Mouse (Mus musculus): ENCODE measurements around the gene Ier5. TPM values are rescaled to one million over a fixed set of nuclear protein-coding genes. Genes with fewer than 3 reads are reported as not detected.

Gene Ier5
- total RNA-seq, 1 experiment from 2014 or later = 10.0 TPM

DNA sequence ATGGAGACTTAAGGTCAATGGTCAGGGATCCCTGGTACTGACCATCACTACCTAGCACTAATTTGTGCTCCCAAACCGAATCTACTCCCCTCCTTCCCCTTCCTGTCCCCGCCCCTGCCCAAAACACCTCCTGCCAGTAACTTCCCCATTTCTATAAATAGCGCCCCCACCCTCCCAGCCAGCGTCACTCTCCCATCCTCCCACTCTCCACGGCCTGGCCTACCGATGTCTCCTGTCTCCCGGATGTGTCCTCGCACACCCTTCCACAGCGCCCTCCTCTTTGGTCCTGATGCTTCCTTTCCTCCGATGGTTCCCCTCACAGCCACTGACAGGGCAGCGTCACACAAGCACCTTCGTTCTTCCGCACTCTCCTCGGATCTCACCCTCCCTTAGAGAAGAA lies 39.9 kb downstream of the Ier5 start:
- peak; percentile 83 for ATAC-seq (replicated peaks; ENCODE audit: low read depth, poor library complexity, severe bottlenecking)

DNA sequence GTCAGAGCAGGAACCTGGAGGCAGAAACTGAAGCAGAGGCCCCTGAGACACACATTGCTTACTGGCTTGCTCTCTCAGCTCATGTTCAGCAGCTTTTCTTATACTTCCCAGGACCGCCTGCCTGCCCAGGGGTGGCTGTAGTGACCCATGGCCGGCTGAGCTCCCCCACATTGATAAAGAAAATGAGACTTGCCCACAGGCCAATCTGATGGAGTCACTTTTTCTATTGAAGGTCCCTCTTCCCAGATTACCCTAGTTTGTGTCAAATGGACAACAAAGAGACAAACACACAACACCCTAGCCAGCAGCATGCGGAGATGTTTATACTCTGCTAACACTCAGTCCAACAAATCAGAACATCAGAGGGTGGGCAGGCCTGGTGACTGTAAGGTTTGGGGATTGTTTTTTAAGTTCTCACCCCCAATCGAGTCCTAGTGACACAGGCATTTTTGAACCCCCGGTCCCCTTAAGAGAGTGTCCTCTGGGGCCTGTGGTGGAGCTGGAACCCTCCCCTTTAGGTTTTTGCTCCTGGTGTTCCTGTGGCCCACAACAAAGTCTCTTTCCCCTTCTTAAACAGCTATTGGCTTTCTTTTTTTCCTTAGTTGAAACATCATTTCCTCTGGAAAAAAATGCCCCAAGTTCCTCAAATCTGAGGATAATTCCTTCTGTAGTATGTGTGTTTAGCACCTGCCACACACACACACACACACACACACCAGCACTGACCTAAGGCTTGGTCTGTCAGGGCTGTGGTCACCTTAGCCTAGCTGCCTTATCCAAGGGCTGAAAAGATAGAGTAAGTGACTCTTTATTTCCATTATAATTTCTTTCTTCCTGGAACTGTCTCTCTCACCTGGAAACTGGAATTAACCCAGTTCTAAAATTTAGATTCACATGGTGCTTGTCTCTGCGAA lies 41.1 kb downstream of the Ier5 start:
- ATAC-seq (replicated peaks; ENCODE audit: low read depth, poor library complexity, severe bottlenecking) = no peak

DNA sequence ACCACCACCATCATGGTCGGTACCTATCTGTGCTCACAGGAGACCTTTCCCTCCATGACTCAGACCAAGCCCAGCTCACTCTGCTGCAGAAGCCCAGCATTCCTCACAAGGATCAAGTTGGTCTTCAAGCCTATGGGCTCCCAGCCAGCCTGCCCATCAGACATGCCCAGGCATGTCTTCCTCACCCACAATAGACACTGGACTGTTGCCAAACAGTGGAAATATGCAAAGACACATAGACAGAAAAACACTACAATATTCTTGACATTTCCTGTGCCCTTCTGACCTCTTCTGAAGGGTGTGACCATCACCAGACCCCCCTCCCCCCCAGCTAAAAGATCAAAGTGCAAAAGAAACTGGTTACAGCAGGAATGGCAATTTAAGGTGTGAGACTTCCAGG lies 43.3 kb downstream of the Ier5 start:
- ATAC-seq (replicated peaks; ENCODE audit: low read depth, poor library complexity, severe bottlenecking) = no peak

DNA sequence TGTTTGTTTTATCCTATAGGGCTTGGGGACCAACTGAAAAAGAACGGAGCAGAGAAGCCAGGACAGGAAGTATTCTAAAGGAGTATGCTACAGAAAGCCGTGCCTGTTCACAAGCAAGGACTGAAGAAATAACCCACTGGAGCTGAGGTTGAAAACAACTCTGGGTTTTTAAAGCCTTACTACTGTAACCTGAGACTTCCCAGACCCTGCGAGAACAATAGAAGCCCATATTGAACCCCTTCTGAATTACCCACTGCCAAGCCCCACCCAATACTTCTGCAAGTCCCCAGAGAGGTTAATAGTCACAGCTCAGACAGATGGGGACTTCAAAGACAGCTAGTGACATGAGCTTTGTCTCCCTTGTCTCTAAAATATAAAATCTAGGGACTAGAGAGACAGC lies 44.4 kb downstream of the Ier5 start:
- ATAC-seq (replicated peaks; ENCODE audit: low read depth, poor library complexity, severe bottlenecking) = no peak

DNA sequence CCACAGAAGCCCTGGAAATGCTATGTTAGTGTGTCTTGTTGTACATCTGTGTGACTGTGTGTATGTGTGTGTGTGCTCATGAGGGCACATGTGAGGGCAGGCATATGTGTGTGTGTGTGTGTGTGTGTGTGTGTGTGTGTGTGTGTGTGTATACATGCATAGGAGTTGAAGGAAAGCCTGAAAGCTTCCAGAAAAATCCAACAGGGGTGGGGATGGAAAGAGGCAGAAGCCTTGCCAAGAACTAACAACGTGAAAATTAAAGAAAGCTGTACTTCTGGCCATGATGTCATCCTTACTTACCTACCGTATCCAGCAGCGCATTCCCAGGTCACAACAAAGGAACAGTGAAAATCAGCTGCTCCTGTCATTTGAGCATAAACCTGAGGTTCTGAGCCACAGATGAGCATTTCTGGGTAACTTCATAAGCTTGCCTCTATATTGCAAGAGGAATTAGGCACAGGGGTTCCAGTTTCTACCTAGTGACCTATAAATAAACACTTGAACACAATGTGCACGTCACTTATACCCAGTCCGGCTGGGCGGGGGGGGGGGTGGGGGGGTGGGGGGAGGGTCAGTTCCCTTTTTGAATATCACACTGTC lies 45.0 kb downstream of the Ier5 start:
- 0 out of 2 replicates have a peak, but pooled peaks have one; percentile 24 for ATAC-seq (replicated peaks; ENCODE audit: low read depth, poor library complexity, severe bottlenecking)

DNA sequence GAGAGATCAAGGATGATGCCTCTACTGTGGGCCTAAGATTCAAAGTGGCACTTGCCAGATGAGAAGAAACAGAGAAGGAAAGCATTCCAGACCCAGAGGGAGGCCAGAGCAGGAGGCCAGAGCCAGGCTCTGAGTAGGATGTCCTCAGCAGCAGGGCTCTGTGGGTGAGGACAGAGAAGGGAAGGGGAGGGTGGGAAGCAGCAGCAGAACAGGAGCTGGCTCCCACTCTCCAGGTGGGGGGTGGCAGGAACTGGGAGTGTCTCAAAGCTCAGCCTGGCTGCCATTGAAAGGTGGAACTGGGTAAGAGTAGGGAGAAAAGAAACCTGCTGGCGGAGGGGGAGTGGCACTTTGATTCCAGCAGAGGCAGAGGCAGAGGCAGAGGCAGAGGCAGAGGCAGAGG lies 46.1 kb downstream of the Ier5 start:
- ATAC-seq (replicated peaks; ENCODE audit: low read depth, poor library complexity, severe bottlenecking) = no peak

DNA sequence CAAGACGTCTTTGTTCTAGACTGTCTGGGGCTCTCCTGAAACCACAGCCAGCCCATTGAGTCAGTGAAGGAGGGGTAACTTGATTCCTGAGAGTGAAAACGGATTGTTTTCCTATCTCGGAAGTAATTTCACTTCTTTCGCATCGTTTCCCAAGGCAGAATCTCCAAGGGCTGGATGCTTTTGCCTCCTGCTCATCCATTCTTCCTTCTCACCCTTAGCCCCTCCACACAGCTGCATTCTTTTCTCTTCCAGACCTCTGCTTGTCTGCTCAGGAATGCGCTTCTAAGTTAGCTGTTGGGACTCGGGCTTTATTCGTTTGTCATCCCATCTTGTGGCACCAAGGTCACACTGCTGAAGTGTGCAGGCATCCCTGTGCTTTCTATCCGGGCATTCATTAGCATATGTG lies 46.7 kb downstream of the Ier5 start:
- ATAC-seq (replicated peaks; ENCODE audit: low read depth, poor library complexity, severe bottlenecking) = no peak

DNA sequence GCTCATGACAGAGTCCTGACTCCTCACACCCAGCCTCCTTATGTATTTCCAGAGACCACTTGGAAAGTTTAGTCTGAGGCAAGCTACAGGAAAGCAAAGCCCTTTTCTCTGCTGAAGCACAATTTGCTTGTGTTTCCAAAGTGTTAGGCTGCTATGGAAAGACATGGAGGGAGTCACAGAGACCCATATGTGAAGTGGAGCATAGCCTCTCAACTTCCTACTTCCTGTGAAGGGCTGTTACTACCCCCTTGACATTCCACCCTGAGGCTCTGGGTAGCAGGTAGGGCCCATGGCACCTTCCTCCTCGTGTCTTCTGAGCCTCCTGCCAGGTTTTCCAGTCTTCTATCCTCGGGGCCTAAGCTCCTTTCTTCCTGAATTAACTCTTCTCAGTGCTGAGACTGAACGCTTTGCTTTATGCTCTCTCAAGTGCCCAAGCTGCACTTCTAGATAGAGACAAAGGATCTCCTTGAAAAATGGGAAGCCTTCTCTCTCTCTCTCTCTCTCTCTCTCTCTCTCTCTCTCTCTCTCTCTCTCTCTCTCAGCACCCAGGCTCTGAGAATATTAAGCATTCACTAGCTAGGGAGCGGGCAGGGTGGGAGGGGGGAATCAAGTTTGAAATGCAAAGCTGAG lies 47.2 kb downstream of the Ier5 start:
- ATAC-seq (replicated peaks; ENCODE audit: low read depth, poor library complexity, severe bottlenecking) = no peak

DNA sequence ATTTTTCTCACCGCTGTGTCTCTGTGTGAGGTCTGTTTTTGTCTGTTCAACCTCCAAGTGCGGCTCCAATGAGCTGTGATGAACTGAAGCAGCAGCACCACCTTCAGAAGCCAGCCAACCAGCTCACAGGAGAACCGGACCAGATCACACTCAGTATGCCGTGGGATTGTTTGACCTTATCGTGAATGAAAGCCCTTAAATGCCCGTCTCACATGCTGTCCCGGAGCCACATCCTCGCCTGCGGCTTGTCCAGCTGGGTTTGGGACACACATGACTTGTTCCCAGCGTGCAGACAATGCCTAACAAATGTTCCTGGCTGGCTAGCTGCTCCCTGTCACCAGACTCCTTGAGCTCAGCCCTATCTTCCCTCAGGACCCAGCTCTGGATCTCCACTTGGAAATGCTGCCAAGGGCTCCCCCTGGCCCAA lies 47.7 kb downstream of the Ier5 start:
- no peak for ATAC-seq (replicated peaks; ENCODE audit: low read depth, poor library complexity, severe bottlenecking)

DNA sequence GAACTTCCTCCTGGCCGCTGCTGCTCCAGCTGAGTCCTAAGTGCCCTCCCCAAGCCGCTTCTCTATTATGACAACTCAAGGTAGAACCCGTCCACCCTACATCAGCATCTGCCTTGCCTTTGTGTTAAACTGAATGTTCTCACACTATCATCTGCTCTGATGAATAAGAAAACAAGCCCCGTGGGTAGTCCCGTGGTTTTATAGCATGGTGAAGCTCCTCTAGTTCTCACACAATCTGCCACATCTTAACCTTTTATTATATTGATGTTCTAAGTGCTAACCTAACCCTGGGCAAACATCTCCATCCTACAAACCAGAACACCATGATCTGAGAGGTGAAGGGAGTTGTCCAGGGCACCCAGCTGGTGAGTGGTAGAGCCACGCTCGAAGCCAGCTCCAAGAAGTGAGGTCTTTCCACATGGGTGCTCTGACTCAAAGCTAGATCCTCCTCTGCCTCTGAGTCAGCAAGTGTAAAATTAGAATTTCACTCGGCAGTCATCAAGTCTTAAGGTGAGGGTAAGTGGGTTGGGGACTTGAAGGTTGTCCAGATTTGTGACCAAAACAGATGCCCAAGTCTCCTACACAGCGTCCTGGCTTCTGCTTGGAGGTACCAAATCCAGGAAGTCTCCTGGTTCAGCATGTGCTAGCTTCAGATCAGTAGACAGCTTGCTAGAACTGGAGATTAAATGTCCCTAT lies 48.4 kb downstream of the Ier5 start:
- peak; percentile 17; the same call in 1 of the 2 replicates for ATAC-seq (replicated peaks; ENCODE audit: low read depth, poor library complexity, severe bottlenecking)

DNA sequence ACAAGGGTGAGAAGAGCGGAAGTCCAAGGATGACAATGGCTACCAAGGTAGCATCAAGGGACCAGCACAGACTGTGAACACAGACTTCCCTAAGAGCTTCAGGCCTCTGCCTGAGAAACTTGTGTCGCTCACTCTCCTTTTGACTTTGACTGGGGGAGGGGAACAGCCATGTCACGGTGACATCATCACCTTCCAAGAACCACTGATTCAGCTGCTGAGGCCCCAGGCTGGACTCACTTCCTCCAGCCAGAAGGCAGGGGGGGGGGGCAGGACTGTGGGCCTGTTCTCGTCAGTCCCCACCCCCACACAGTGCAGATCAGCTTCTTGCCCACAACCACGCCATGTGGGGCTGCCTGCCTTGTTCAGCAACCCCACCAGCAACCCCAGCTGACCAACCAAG lies 49.3 kb downstream of the Ier5 start:
- ATAC-seq (replicated peaks; ENCODE audit: low read depth, poor library complexity, severe bottlenecking) = peak; percentile 69

DNA sequence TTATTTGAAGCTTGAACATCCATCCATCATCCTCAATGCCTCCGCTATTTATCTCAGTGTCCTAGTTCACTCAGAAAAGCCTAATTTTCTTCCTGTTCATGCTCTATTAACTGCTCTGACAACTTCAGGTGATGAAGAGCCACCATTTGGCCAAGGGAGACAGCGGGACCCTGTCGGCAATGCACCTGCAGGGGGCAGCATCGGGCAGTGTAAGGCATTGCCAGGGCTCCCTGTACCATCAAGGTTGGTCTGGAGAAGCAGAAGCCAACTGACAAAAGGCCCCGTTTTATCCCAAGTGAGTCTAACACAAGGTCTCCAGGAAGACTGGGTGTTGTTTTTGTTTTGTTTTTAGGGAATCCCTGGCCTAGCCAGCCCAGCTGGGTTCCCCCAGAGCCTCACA lies 50.5 kb downstream of the Ier5 start:
- ATAC-seq (replicated peaks; ENCODE audit: low read depth, poor library complexity, severe bottlenecking) = peak; percentile 85

Other genes with a start within 250 kb of the Ier5 start
- 0.73 and 1.2 TPM in 2 replicates for gene Cacna1e, start 215.1 kb downstream of the Ier5 start, total RNA-seq (2017)
- 6.9 and 10.6 TPM in 2 replicates for gene Mr1, start 47.2 kb upstream of the Ier5 start, total RNA-seq (2017)
- 24.5 and 32.6 TPM in 2 replicates for gene Stx6, start 59.1 kb upstream of the Ier5 start, total RNA-seq (2017)
- not detected in 2 replicates for gene BC034090, start 144.8 kb upstream of the Ier5 start, total RNA-seq (2017)

All from common myeloid progenitor, adult 5-6 weeks (primary cell).